10 mouse cellular contexts compared by ENCODE assay signal in the genomic region with DNA sequence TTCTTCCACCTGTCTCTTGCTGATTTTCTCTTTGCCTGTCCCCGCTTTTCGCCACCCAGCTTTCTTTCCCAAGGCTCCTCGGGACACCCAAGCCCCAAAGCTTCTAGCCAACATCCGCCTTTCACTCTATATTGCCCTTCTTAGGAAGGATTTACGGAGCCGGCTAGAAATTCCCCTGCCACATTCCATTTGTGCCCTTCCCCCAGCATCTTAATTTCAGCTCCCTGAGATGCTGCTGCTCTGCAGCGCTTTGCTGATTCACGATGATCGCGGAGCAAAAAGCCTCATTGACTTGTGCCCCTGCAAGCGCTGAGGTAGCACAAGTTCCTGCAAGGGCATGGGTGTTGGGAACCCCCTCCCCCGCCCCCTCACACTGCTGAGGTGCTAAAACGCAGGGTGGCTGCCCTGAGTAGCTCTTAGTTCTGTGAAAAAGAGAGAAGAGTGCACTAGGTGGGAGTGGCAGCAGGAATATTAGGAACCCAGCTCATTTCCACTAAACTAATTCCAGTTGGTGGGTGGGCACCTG. TPM values are rescaled to one million over a fixed set of nuclear protein-coding genes. Genes with fewer than 3 reads are reported as not detected.
DNase-seq lines count a peak whose midpoint lies in the region; ATAC-seq and TF ChIP-seq lines count a peak whose summit lies in the region.
"Had no signal": no experiment of that assay in that cellular context is flagged by ENCODE, and none has a peak within 500 bp of the region (broad histone marks: within the 10 kb centered on the region; RNA-seq: fewer than 3 reads in every experiment).

No protein-coding gene starts in this region.

- no peaks in the 10 kb centered on the region for H3K36me3 ChIP-seq in embryonic facial prominence, embryonic 13.5 days
- H3K36me3 ChIP-seq in hindbrain, postnatal 0 days (ENCODE audit: insufficient read depth, low read length): no peaks in the 10 kb centered on the region

- no peak overlapping the region for H3K27ac ChIP-seq in embryonic facial prominence, embryonic 13.5 days
- no peak overlapping the region for H3K27ac ChIP-seq in hindbrain, postnatal 0 days
- H3K27ac ChIP-seq: macrophage had no signal

- peaks cover 60% of the 10 kb centered on the region for H3K27me3 ChIP-seq in embryonic facial prominence, embryonic 13.5 days
- no peaks in the 10 kb centered on the region for H3K27me3 ChIP-seq in hindbrain, postnatal 0 days (ENCODE audit: insufficient read depth, low read length)

- no peak for ATAC-seq in embryonic facial prominence, embryonic 13.5 days (ENCODE audit: insufficient number of reproducible peaks, insufficient read depth, low FRiP score, low TSS enrichment, low read depth)
- no peak for ATAC-seq in hindbrain, postnatal 0 days
- ATAC-seq in megakaryocyte, adult 5-6 weeks (ENCODE audit: poor library complexity, severe bottlenecking): no peak

- H3K9me3 ChIP-seq in embryonic facial prominence, embryonic 13.5 days: no peaks in the 10 kb centered on the region
- H3K9me3 ChIP-seq in hindbrain, postnatal 0 days (ENCODE audit: low read length): no peaks in the 10 kb centered on the region

- TF ChIP-seq CTCF in hindbrain, postnatal 0 days (IDR thresholded peaks at IDR 0.05; ENCODE audit: low read depth): no peak

- 0 out of 2 replicates have a peak, but pooled peaks cover 3% of the 10 kb centered on the region for H3K4me1 ChIP-seq in embryonic facial prominence, embryonic 13.5 days
- no peaks in the 10 kb centered on the region for H3K4me1 ChIP-seq in hindbrain, postnatal 0 days (ENCODE audit: insufficient read depth, low read length)

- H3K4me2 ChIP-seq in embryonic facial prominence, embryonic 13.5 days: peak overlapping the region; percentile 42
- peak overlapping the region; percentile 63 for H3K4me2 ChIP-seq in hindbrain, postnatal 0 days (ENCODE audit: low read depth, low read length)

- WGBS in embryonic facial prominence, embryonic 13.5 days: 12% methylated on average over 13 of the region's 13 CpGs
- WGBS in hindbrain, postnatal 0 days: 23% methylated on average over 13 of the region's 13 CpGs

- H3K4me3 ChIP-seq in embryonic facial prominence, embryonic 13.5 days: no peak overlapping the region
- H3K4me3 ChIP-seq in hindbrain, postnatal 0 days (ENCODE audit: low read length): peak overlapping the region; percentile 12

- H3K9ac ChIP-seq in embryonic facial prominence, embryonic 13.5 days: no peak overlapping the region
- no peak overlapping the region for H3K9ac ChIP-seq in hindbrain, postnatal 0 days (replicated peaks; ENCODE audit: low read length)

- DNase-seq in kidney, postnatal 10 days: peak; percentile 5
- no peak for DNase-seq in kidney, postnatal 14 days
- peak; percentile 2 for DNase-seq in hindbrain, postnatal 0 days (ENCODE audit: low spot score)
- DNase-seq in right cerebral cortex, adult 2 months (ENCODE audit: low spot score in 2 of 2): peak; percentile 9 to 15
- no peak for DNase-seq in gastrocnemius, adult 8-10 months (ENCODE audit: low spot score in 2 of 2)
- no peak for DNase-seq in adrenal gland, adult 18-20 months (ENCODE audit: low spot score in 2 of 2)
- DNase-seq: gastrocnemius, postnatal 14 days had no signal

RNA-seq across cellular contexts. Expression of gene Gm15155, which starts 1.2 kb away (rescaled TPM):
- polyA plus RNA-seq in embryonic facial prominence, embryonic 13.5 days (2015; fragmentation: Nextera tagmentation; extraction: Ambion mirVana): not detected in 2 replicates
- total RNA-seq in hindbrain, postnatal 0 days (2014; rRNA removed): not detected in 2 replicates
- polyA plus RNA-seq in hindbrain, postnatal 0 days (2015; fragmentation: Nextera tagmentation; extraction: Ambion mirVana): 0.45 TPM in 1 of 2 replicates, not detected in the other
- not detected for total RNA-seq in gastrocnemius, adult 8-10 months (2022)
- total RNA-seq in megakaryocyte, adult 5-6 weeks (2015): not detected in 2 replicates
- not detected in 2 replicates for total RNA-seq in megakaryocyte, adult 5-6 weeks (2017)
- not detected for total RNA-seq in adrenal gland, adult 18-20 months (2021)
- total RNA-seq: gastrocnemius, postnatal 14 days had no signal
- polyA plus RNA-seq: macrophage had no signal

RNA-seq across cellular contexts. Expression of gene Ptchd1, which starts 2.1 kb away (rescaled TPM):
- polyA plus RNA-seq in embryonic facial prominence, embryonic 13.5 days (2015; fragmentation: Nextera tagmentation; extraction: Ambion mirVana): 1.2 and 2.5 TPM in 2 replicates
- 21.7 and 32.0 TPM in 2 replicates for total RNA-seq in hindbrain, postnatal 0 days (2014; rRNA removed)
- polyA plus RNA-seq in hindbrain, postnatal 0 days (2015; fragmentation: Nextera tagmentation; extraction: Ambion mirVana): 14.1 and 15.1 TPM in 2 replicates
- total RNA-seq in gastrocnemius, adult 8-10 months (2022): under 1 TPM in 2 of 4 experiments, not detected in 2; 0.17 to 0.78 TPM
- total RNA-seq in megakaryocyte, adult 5-6 weeks (2015): 0.93 and 1.2 TPM in 2 replicates
- total RNA-seq in megakaryocyte, adult 5-6 weeks (2017): 0.16 and 0.73 TPM in 2 replicates
- under 1 TPM; 0.17 to 0.45 TPM for total RNA-seq in adrenal gland, adult 18-20 months (2021)

Comparison
In these comparisons a context has a peak if more than half of its experiments do, and no peak if none do; other contexts are left out.
1. DNase-seq: peak in kidney, postnatal 10 days (single experiment), hindbrain, postnatal 0 days (single experiment) and right cerebral cortex, adult 2 months (2 of 2); none in kidney, postnatal 14 days (single experiment), gastrocnemius, adult 8-10 months (0 of 2) and adrenal gland, adult 18-20 months (0 of 2).
2. RNA of gene Ptchd1, which starts 2.1 kb away (total RNA-seq): 21.7 to 32.0 TPM in hindbrain, postnatal 0 days; 0.16 to 1.2 TPM in megakaryocyte, adult 5-6 weeks, 0.17 to 0.45 TPM in adrenal gland, adult 18-20 months and 0.17 to 0.78 TPM in gastrocnemius, adult 8-10 months; every median in the first group is over 10 times any median in the second.